Mouse (Mus musculus) midbrain, embryonic 14.5 days (tissue): Measurements from ENCODE around the gene Kcnip3. TPM values are rescaled to one million over a fixed set of nuclear protein-coding genes. Genes with fewer than 3 reads are reported as not detected.
A peak's percentile ranks its signal among the peaks of the same experiment; 100 is the strongest.

Experiments used
- ATAC-seq: fragments of 200-750 bp; cut with Nextera tagmentation; 2 replicates; pipeline ENCODE4 v1.8.0; 2017; ENCODE audit warnings: moderate number of reproducible peaks, moderate library complexity; ENCODE audit not compliant: low FRiP score, low TSS enrichment
- DNase-seq: peaks from one replicate; pipeline ENCODE4 v3.0.0-alpha.2; 2015
- H3K27ac ChIP-seq: fragments of 300-500 bp; sonication (generic); replicated peaks from 2 replicates; pipeline ENCODE4 v1.5.1; 2014; ENCODE audit warnings: mild to moderate bottlenecking, low read depth, low read length, moderate library complexity
- H3K27me3 ChIP-seq: fragments of 300-500 bp; sonication (generic); 2 replicates; pipeline ENCODE4 v1.6.1; 2014; ENCODE audit warnings: low read length, control low read depth, mixed read lengths; ENCODE audit not compliant: control insufficient read depth, insufficient read depth
- H3K36me3 ChIP-seq: fragments of 300-500 bp; sonication (generic); 2 replicates; pipeline ENCODE4 v1.6.1; 2014; ENCODE audit warnings: low read length, control low read depth; ENCODE audit not compliant: control insufficient read depth, insufficient read depth
- H3K4me1 ChIP-seq: fragments of 300-500 bp; sonication (generic); 2 replicates; pipeline ENCODE4 v1.6.1; 2014; ENCODE audit warnings: mild to moderate bottlenecking, antibody characterized with exemption, low read length, control low read depth; ENCODE audit not compliant: control insufficient read depth, insufficient read depth
- H3K4me2 ChIP-seq: fragments of 300-500 bp; sonication (generic); 2 replicates; pipeline ENCODE4 v1.6.1; 2014; ENCODE audit warnings: mild to moderate bottlenecking, low read length, moderate library complexity
- H3K4me3 ChIP-seq: fragments of 300-500 bp; sonication (generic); replicated peaks from 2 replicates; pipeline ENCODE4 v1.5.1; 2014; ENCODE audit warnings: low read depth, low read length
- H3K9ac ChIP-seq: fragments of 300-500 bp; sonication (generic); replicated peaks from 2 replicates; pipeline ENCODE4 v1.6.1; 2014; ENCODE audit warnings: mild to moderate bottlenecking, low read length, moderate library complexity
- H3K9me3 ChIP-seq: fragments of 300-500 bp; sonication (generic); 2 replicates; pipeline ENCODE4 v1.6.1; 2016; ENCODE audit warnings: low read length, control low read depth, mixed read lengths; ENCODE audit not compliant: control insufficient read depth
- WGBS: fragments of 180-500 bp; shearing (Covaris S2); extraction: QIAGEN DNeasy Blood & Tissue Kit; methylation state at CpG from one replicate; pipeline ENCODE4 v1.1.7; 2014; 5-methylcytosine and 5-hydroxymethylcytosine counted together
- polyA plus RNA-seq: library from polyadenylated mRNA; unstranded; fragments of >200 nt; fragmentation: Nextera tagmentation; extraction: Ambion mirVana; gene quantifications from 2 replicates; pipeline ENCODE4 v1.2.1, GENCODE M21; 2014

The Kcnip3 gene
- 10.7 and 13.1 TPM in 2 replicates for polyA plus RNA-seq

- H3K27ac ChIP-seq, result peak within 1 kb of the TSS; percentile 77
- H3K4me2 ChIP-seq, result peak within 1 kb of the TSS; percentile 57
- ATAC-seq (peak; percentile 83), DNase-seq (peak; percentile 81)
- H3K36me3 ChIP-seq, result no peaks in the 10 kb centered on the region
- H3K4me3 ChIP-seq, result peak within 1 kb of the TSS; percentile 31
- peaks cover 23% of the 10 kb centered on the region for H3K4me1 ChIP-seq
- no peaks in the 10 kb centered on the region for H3K9me3 ChIP-seq
- H3K9ac ChIP-seq, result peak within 1 kb of the TSS; percentile 32
- WGBS, result 3% methylated on average over 10 of the region's 10 CpGs
- H3K27me3 ChIP-seq, result no peaks in the 10 kb centered on the region
Observed at GRCm38 (mm10) chr2:127522006-127522441, at the start of gene Kcnip3. Gene Kcnip3, minus strand, starts transcription at chr2:127522094.

DNA sequence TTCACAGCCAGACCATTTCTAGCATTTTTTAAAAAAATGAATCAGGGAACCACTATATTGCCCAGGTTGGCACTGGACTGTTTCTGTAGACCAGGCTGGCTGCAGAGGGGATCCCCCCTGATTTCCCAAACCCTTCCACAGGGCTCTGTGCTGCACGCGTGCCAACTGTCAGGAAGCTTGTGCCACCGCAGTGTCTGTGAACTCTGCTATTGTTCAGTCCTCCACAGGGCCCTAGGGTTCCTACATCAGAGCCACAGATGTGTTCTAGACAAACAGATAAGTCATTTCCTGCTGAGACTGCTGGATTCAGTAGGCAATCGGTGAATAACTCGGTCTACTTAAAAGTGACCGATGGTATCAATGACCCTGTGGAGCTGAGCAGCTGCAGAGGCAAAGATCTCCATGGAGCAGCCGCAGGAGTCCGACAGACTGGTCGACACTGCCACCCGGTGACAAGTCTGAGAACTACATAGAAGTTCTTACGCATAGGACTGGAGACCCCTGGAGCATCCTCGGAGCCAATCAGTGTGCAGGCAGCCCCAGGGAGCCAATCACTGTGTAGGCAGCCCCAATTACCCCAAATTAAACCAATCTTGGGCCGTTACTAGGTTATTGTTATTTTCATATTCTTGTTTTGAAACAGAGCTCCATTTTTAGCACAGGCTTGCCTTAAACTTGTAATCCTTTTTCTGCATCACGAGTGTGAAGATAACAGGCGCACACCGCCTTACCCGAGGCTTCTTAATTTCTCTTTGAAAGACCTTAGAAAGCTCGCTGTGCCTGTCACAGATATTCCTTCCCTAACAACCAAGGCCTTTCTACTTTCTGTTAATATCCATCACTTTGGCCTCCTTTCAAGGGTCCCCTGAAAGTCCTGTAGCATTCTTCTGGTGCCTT is 37.4 kb upstream of the Kcnip3 start:
- H3K27me3 ChIP-seq, result no peaks in the 10 kb centered on the region
- peak overlapping the region; percentile 21; the same call in 1 of the 2 replicates for H3K9ac ChIP-seq
- H3K4me2 ChIP-seq, result peak overlapping the region; percentile 53
- 0 out of 2 replicates have a peak, but pooled peaks cover 4% of the 10 kb centered on the region for H3K4me1 ChIP-seq
- H3K4me3 ChIP-seq, result peak overlapping the region; percentile 26
- H3K9me3 ChIP-seq, result no peaks in the 10 kb centered on the region
- H3K36me3 ChIP-seq, result no peaks in the 10 kb centered on the region
- ATAC-seq, result peak; percentile 99
- DNase-seq, result peak; percentile 96
- H3K27ac ChIP-seq, result no peak overlapping the region
- 9% methylated on average over 18 of the region's 18 CpGs for WGBS

DNA sequence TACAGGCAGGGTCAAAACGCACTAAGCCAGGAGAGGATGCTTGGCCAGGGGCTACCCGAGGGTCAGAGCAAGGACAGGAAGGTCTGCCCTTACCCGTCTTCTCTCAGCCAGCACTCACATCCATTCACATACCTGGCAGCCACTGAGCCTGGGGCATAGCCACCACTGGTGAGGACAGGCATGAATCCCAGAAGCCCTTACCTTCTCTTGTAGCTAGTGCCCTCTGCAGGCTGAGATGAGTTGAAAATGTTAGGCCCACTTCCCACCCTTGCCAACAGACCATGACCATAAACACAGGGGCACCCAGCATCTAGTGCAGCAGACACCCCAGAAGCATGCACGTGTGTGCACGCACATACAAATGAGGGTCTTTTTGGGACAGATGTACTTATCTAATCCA is 29.2 kb upstream of the Kcnip3 start:
- Histone ChIP-seq H3K4me3 (no peak overlapping the region), H3K4me2 (no peak overlapping the region), H3K27me3 (no peaks in the 10 kb centered on the region), H3K9ac (no peak overlapping the region), H3K27ac (no peak overlapping the region), H3K36me3 (no peaks in the 10 kb centered on the region), H3K9me3 (no peaks in the 10 kb centered on the region), H3K4me1 (no peaks in the 10 kb centered on the region)
- WGBS, result 62% methylated on average over 5 of the region's 5 CpGs
- ATAC-seq (no peak), DNase-seq (peak; percentile 51)

- no peaks in the 10 kb centered on the region for H3K36me3 ChIP-seq
- H3K27me3 ChIP-seq, result no peaks in the 10 kb centered on the region
- no peaks in the 10 kb centered on the region for H3K4me1 ChIP-seq
- no peak for ATAC-seq
- H3K9ac ChIP-seq, result no peak overlapping the region
- no peak overlapping the region for H3K4me3 ChIP-seq
- H3K9me3 ChIP-seq, result no peaks in the 10 kb centered on the region
- WGBS, result 72% methylated on average over 1 of the region's 1 CpGs
- H3K4me2 ChIP-seq, result no peak overlapping the region
- no peak overlapping the region for H3K27ac ChIP-seq
- no peak for DNase-seq
Observed at GRCm38 (mm10) chr2:127550446-127550845, 28.6 kb upstream of the Kcnip3 start.

DNA sequence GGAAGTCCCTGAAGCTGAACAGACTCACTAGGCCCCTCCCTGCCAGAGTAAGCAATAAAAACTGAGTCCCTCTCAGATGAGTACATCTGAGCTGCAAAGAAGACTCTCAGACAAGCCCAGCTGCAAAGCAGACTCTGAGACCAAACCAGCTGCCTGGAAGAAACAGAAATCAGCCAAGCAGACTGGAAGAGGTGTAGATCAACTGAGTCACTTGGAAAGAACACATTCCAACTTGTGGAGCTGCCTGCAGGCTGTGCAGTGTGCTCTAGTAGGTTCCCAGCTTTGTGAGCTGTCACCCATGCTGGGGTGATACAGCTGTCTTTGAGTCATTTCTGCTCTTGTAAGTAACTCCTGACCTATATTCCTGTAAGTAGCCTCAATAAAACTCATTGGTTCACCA is 27.8 kb upstream of the Kcnip3 start:
- Histone ChIP-seq H3K4me1 (no peaks in the 10 kb centered on the region), H3K9me3 (no peaks in the 10 kb centered on the region), H3K27ac (no peak overlapping the region), H3K4me2 (no peak overlapping the region), H3K9ac (no peak overlapping the region), H3K36me3 (no peaks in the 10 kb centered on the region), H3K4me3 (no peak overlapping the region), H3K27me3 (no peaks in the 10 kb centered on the region)
- ATAC-seq (no peak), DNase-seq (no peak)

DNA sequence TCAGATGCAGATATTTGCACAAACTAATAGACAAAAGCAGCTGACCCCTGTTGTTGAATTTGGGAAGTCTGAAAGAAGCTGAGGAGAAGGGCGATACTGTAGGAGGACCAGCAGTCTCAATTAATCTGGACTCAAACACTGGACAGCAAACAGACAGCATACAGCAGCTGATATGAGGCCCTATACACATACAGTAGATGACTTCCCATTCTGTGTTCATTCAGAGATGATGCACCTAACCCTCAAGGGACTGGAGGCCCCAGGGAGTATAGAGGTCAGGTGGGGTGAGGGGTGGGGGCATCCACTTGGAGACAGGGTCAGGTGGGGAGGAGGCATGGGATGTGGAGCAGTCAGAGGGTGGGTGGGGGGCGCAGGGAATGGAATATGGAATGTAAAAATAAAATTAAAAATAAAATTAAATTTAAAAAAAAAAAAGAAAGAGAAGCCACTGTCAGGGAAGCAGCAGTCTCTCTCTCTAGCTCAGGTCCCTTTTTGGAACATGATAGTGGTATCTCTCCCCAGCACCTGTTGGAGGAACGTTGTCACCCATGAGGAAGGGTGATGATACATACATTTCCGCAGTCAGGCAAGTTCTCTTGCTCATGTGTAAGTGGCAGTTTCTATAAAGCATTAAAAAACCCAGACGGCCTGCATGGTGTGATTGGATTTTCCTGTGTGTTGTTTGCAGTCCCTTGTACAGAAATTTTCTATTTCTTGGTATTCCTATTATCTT is 26.6 kb upstream of the Kcnip3 start:
- no peak overlapping the region for H3K4me2 ChIP-seq
- DNase-seq (no peak), ATAC-seq (no peak)
- H3K9me3 ChIP-seq, result no peaks in the 10 kb centered on the region
- H3K27ac ChIP-seq, result no peak overlapping the region
- H3K9ac ChIP-seq, result no peak overlapping the region
- no peaks in the 10 kb centered on the region for H3K27me3 ChIP-seq
- 79% methylated on average over 5 of the region's 5 CpGs for WGBS
- H3K4me1 ChIP-seq, result no peaks in the 10 kb centered on the region
- H3K36me3 ChIP-seq, result no peaks in the 10 kb centered on the region
- H3K4me3 ChIP-seq, result no peak overlapping the region

- no peak for ATAC-seq
- H3K4me1 ChIP-seq, result 0 out of 2 replicates have a peak, but pooled peaks cover 3% of the 10 kb centered on the region
- H3K27ac ChIP-seq, result no peak overlapping the region
- no peak for DNase-seq
- H3K9me3 ChIP-seq, result no peaks in the 10 kb centered on the region
- H3K4me3 ChIP-seq, result no peak overlapping the region
- H3K4me2 ChIP-seq, result no peak overlapping the region
- no peaks in the 10 kb centered on the region for H3K36me3 ChIP-seq
- peaks cover 31% of the 10 kb centered on the region for H3K27me3 ChIP-seq
- H3K9ac ChIP-seq, result no peak overlapping the region
- 88% methylated on average over 2 of the region's 2 CpGs for WGBS
Observed at GRCm38 (mm10) chr2:127541697-127542096, 19.8 kb upstream of the Kcnip3 start.

DNA sequence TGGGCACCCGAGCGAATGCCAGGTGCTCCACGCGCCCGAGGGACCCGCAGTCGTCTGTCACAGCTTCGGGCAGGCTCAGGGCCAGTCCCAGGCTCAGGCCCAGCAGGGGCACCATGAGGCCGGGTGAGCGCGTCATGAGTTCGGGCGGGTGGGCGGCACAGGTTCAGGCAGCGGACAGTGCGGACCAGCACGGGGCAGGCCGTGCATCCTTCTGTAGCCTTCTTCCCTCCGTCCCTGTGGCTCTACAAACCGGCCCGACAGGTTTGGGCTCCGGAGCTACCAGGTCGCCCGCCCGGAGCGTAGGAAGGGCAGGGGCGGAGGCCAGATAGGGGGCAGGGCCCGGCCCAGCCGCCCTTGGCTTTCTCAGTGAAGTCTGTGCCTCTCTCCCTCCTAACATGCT is 19.3 kb upstream of the Kcnip3 start, which contains the start of gene Prom2:
Prom2 (minus strand) TSS at position 283 of the 400 bp plus-strand sequence.
- Histone ChIP-seq H3K4me1 (0 out of 2 replicates have a peak, but pooled peaks cover 3% of the 10 kb centered on the region), H3K36me3 (no peaks in the 10 kb centered on the region), H3K4me2 (0 out of 2 replicates have a peak within 1 kb of the TSS, but pooled peaks have one; percentile 19), H3K27ac (no peak within 1 kb of the TSS), H3K9ac (no peak within 1 kb of the TSS; the same call in 1 of the 2 replicates), H3K27me3 (peaks cover 31% of the 10 kb centered on the region), H3K9me3 (no peaks in the 10 kb centered on the region), H3K4me3 (no peak within 1 kb of the TSS)
- ATAC-seq (no peak), DNase-seq (no peak)
- 5% methylated on average over 29 of the region's 29 CpGs for WGBS
